Mouse (Mus musculus) heart, embryonic 12.5 days (tissue): Measurements from ENCODE around the gene Cap1. TPM values are rescaled to one million over a fixed set of nuclear protein-coding genes. Genes with fewer than 3 reads are reported as not detected.

Source experiments
- ATAC-seq: fragments of 200-750 bp; cut with Nextera tagmentation; 2 replicates; pipeline ENCODE4 v1.8.0; 2017; ENCODE audit warnings: moderate TSS enrichment, moderate library complexity; ENCODE audit not compliant: insufficient number of reproducible peaks, low FRiP score
- H3K27ac ChIP-seq: fragments of 300-500 bp; sonication (generic); 2 replicates; pipeline ENCODE4 v1.5.1; 2016; ENCODE audit warnings: mild to moderate bottlenecking, moderate library complexity; ENCODE audit not compliant: poor library complexity, severe bottlenecking
- H3K27me3 ChIP-seq: fragments of 300-500 bp; sonication (generic); replicated peaks from 2 replicates; pipeline ENCODE4 v1.6.1; 2016; ENCODE audit warnings: mild to moderate bottlenecking, moderate library complexity
- H3K36me3 ChIP-seq: fragments of 300-500 bp; sonication (generic); 2 replicates; pipeline ENCODE4 v1.6.1; 2016; ENCODE audit warnings: mild to moderate bottlenecking, moderate library complexity
- H3K4me1 ChIP-seq: fragments of 300-500 bp; sonication (generic); replicated peaks from 2 replicates; pipeline ENCODE4 v1.6.1; 2016; ENCODE audit warnings: mild to moderate bottlenecking
- H3K4me2 ChIP-seq: fragments of 300-500 bp; sonication (generic); 2 replicates; pipeline ENCODE4 v1.6.1; 2016; ENCODE audit warnings: mild to moderate bottlenecking, moderate library complexity
- H3K4me3 ChIP-seq: fragments of 300-500 bp; sonication (generic); 2 replicates; pipeline ENCODE4 v1.5.1; 2016; ENCODE audit warnings: mild to moderate bottlenecking
- H3K9ac ChIP-seq: fragments of 300-500 bp; sonication (generic); 2 replicates; pipeline ENCODE4 v1.6.1; 2016; ENCODE audit warnings: mild to moderate bottlenecking, moderate library complexity
- H3K9me3 ChIP-seq: fragments of 300-500 bp; sonication (generic); replicated peaks from 2 replicates; pipeline ENCODE4 v1.6.1; 2016; ENCODE audit warnings: mild to moderate bottlenecking, moderate library complexity
- WGBS: fragments of 180-500 bp; shearing (Covaris S2); methylation state at CpG from one replicate; pipeline ENCODE4 v1.1.7; 2016; 5-methylcytosine and 5-hydroxymethylcytosine counted together
- polyA plus RNA-seq: library from polyadenylated mRNA; unstranded; fragments of >200 nt; fragmentation: Nextera tagmentation; extraction: Ambion mirVana; gene quantifications from 2 replicates; pipeline ENCODE4 v1.2.1, GENCODE M21; 2016

Gene Cap1
- polyA plus RNA-seq, 1 experiment from 2014 or later, result 47.6 TPM

GRCm38 (mm10) chr4:122870027-122870426, 15.8 kb downstream of the Cap1 start:
- no peak overlapping the region for H3K27ac ChIP-seq
- peaks cover 10% of the 10 kb centered on the region for H3K4me1 ChIP-seq
- no peak for ATAC-seq
- H3K4me2 ChIP-seq, result no peak overlapping the region
- H3K9ac ChIP-seq, result no peak overlapping the region
- H3K36me3 ChIP-seq, result peaks cover 64% of the 10 kb centered on the region
- H3K4me3 ChIP-seq, result no peak overlapping the region
- no peaks in the 10 kb centered on the region for H3K27me3 ChIP-seq
- no peaks in the 10 kb centered on the region for H3K9me3 ChIP-seq

DNA sequence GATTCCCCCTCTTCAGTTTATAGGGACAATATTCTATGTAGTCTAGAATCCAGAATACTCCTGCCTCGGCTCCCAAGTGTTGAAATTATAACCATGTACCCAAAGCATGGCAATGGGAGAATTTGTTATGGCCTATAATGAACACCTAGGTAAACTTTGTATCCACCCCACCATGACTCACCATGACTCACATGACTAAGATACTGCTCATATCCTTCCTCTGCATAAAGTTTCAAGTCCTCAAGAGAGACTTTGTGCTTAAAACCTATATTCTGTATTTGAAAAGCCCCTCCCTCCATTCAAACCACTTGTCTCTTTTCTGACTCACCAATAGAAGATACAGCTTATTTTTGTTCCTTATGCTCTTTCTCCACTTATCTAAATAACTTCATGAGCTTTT, 17.8 kb downstream of the Cap1 start:
- Histone ChIP-seq H3K4me3 (no peak overlapping the region), H3K4me2 (no peak overlapping the region), H3K9me3 (no peaks in the 10 kb centered on the region), H3K36me3 (peaks cover 82% of the 10 kb centered on the region), H3K27me3 (no peaks in the 10 kb centered on the region), H3K9ac (no peak overlapping the region), H3K4me1 (peaks cover 3% of the 10 kb centered on the region; the same call in 1 of the 2 replicates), H3K27ac (no peak overlapping the region)
- no peak for ATAC-seq
- WGBS, result 81% methylated on average over 1 of the region's 1 CpGs

DNA sequence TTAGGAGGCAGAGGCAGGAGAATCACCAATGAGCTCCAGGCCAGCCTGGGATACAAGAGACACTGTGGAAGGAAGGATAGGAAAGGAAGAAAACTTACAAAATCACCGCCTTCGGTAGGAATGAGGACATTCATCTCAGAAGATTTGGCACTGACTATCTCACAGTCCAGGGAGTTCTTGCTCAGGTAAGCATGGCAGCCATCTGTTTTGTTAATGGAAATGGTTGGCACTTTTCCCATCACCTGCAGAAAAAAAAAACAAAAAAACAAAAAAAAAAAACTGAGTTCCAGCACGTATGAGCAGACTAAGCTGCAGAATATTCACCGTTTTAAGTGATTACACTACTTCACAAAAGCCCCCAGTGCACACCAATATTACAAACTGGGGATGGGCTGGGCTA, 24.0 kb downstream of the Cap1 start:
- Histone ChIP-seq H3K9ac (no peak overlapping the region), H3K9me3 (no peaks in the 10 kb centered on the region), H3K4me1 (0 out of 2 replicates have a peak, but pooled peaks cover 5% of the 10 kb centered on the region), H3K4me2 (no peak overlapping the region), H3K27ac (no peak overlapping the region), H3K27me3 (no peaks in the 10 kb centered on the region), H3K4me3 (no peak overlapping the region), H3K36me3 (peaks cover 87% of the 10 kb centered on the region)
- 93% methylated on average over 4 of the region's 4 CpGs for WGBS
- no peak for ATAC-seq

- no peak overlapping the region for H3K4me2 ChIP-seq
- ATAC-seq, result no peak
These were observed 26.7 kb downstream of the Cap1 start for GRCm38 (mm10) chr4:122859096-122859674.

GRCm38 (mm10) chr4:122857909-122858308, 27.9 kb downstream of the Cap1 start:
- 66% methylated on average over 2 of the region's 2 CpGs for WGBS

More at GRCm38 (mm10) chr4:122859096-122859674, 26.7 kb downstream of the Cap1 start:
- no peaks in the 10 kb centered on the region for H3K27me3 ChIP-seq
- H3K27ac ChIP-seq, result no peak overlapping the region
- no peak overlapping the region for H3K4me3 ChIP-seq
- H3K9ac ChIP-seq, result no peak overlapping the region
- WGBS, result 56% methylated on average over 6 of the region's 6 CpGs
- 0 out of 2 replicates have a peak, but pooled peaks cover 5% of the 10 kb centered on the region for H3K4me1 ChIP-seq
- H3K9me3 ChIP-seq, result no peaks in the 10 kb centered on the region
- H3K36me3 ChIP-seq, result peaks cover 88% of the 10 kb centered on the region

DNA sequence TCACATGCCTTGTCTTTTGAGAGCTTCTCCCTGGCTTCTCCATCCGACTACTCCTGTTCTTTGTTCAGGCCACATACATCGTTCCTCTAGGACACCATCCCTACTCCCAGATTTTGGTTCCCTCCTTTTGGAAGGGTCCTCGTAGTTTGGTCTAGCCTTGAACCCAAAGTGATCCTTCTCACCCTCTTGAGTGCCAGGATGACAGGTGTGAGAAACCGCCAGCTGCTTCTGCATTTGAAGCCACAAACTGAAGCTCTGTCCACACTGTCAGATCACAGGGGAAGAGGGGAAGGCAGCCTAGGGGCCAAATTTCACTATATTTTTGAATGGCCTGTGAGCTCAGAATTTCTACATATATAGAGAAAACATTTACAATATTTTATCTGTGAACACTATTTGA, 31.1 kb downstream of the Cap1 start:
- Histone ChIP-seq H3K9ac (no peak overlapping the region), H3K27me3 (no peaks in the 10 kb centered on the region), H3K4me1 (0 out of 2 replicates have a peak, but pooled peaks cover 9% of the 10 kb centered on the region), H3K9me3 (no peaks in the 10 kb centered on the region), H3K4me3 (no peak overlapping the region), H3K36me3 (peaks cover 88% of the 10 kb centered on the region), H3K4me2 (no peak overlapping the region), H3K27ac (no peak overlapping the region)
- no peak for ATAC-seq
- 86% methylated on average over 4 of the region's 4 CpGs for WGBS

More at GRCm38 (mm10) chr4:122857909-122858308, 27.9 kb downstream of the Cap1 start:
- Histone ChIP-seq H3K27ac (no peak overlapping the region), H3K27me3 (no peaks in the 10 kb centered on the region), H3K36me3 (peaks cover 83% of the 10 kb centered on the region), H3K4me1 (0 out of 2 replicates have a peak, but pooled peaks cover 7% of the 10 kb centered on the region), H3K9ac (no peak overlapping the region), H3K4me2 (no peak overlapping the region), H3K9me3 (no peaks in the 10 kb centered on the region), H3K4me3 (no peak overlapping the region)
- no peak for ATAC-seq

GRCm38 (mm10) chr4:122853691-122854090, 32.2 kb downstream of the Cap1 start:
- Histone ChIP-seq H3K4me2 (no peak overlapping the region), H3K9me3 (no peaks in the 10 kb centered on the region), H3K9ac (no peak overlapping the region), H3K27ac (no peak overlapping the region), H3K27me3 (no peaks in the 10 kb centered on the region), H3K4me1 (0 out of 2 replicates have a peak, but pooled peaks cover 4% of the 10 kb centered on the region), H3K36me3 (peaks cover 90% of the 10 kb centered on the region), H3K4me3 (no peak overlapping the region)
- WGBS, result 69% methylated on average over 2 of the region's 2 CpGs
- ATAC-seq, result no peak

DNA sequence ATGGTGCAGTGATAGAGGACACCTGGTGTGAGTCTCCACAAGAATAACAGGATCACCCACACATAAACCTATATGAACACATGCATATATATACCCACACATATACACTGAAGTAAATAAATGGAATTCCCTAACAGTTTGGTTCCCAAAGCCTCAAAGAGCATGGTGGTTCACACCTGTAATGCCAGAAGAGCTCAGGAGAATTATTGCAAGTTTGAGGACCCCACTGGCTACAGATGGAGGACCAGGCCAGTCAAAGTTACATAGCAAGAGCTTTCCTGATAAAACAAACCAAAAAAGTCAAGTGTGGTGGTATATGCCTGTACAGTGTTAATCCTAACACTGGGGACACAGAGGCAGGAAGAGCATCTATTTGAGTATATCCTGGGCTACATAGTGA, 34.3 kb downstream of the Cap1 start:
- Histone ChIP-seq H3K9me3 (no peaks in the 10 kb centered on the region), H3K4me2 (no peak overlapping the region), H3K36me3 (peaks cover 90% of the 10 kb centered on the region), H3K9ac (no peak overlapping the region), H3K27ac (no peak overlapping the region), H3K4me3 (no peak overlapping the region), H3K27me3 (no peaks in the 10 kb centered on the region), H3K4me1 (0 out of 2 replicates have a peak, but pooled peaks cover 7% of the 10 kb centered on the region)
- no peak for ATAC-seq

DNA sequence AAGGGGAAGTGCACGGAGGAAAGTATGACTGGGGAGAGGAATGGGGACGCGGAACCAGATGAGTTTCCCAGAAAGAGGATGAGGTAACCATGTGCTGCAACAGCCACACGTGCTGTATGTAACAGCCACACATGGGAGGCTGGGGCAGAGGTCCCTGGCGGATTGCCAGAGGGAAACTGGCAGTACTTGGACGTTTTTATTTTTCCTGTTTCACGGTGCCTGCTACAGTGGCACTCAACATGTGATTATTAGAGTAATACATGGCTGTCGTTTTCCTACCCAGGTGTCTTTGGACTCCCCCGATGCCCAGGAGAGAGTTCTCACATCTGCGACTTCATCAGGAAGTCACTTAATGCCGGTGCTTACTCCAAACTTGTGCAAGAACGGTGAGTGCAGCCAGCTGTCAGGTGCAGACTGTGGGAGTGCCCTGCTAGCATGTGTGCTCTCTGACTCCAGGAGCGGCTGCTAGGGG, 37.7 kb downstream of the Cap1 start:
- Histone ChIP-seq H3K4me1 (0 out of 2 replicates have a peak, but pooled peaks cover 7% of the 10 kb centered on the region), H3K36me3 (peaks cover 87% of the 10 kb centered on the region), H3K4me2 (no peak overlapping the region), H3K9me3 (no peaks in the 10 kb centered on the region), H3K27ac (no peak overlapping the region), H3K9ac (no peak overlapping the region), H3K4me3 (no peak overlapping the region), H3K27me3 (no peaks in the 10 kb centered on the region)
- 77% methylated on average over 13 of the region's 13 CpGs for WGBS
- 0 out of 2 replicates have a peak, but pooled peaks have one; percentile 34 for ATAC-seq

DNA sequence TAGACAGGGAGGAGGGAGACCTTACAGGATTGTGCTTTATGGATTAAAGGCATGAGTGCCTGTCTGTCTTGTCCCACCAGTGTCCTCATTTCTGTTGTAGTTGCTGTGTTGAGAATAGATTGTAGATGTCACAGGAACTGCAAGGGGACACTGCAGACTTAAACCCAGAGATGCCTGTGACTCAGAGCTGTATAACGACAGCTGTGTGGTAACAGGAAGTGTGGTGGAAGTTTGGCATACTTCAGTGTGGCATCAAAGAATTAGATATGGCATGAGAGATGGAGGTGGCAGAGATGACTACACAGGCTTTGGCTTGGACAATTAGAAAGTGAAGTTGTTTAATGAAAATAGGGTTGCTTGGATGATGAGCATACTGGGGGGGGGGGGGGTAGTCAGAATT, 47.4 kb downstream of the Cap1 start:
- ATAC-seq, result no peak
- H3K27ac ChIP-seq, result no peak overlapping the region

GRCm38 (mm10) chr4:122837994-122838393, 47.9 kb downstream of the Cap1 start:
- no peak overlapping the region for H3K4me2 ChIP-seq
- 0 out of 2 replicates have a peak, but pooled peaks cover 3% of the 10 kb centered on the region for H3K9me3 ChIP-seq
- no peak for ATAC-seq
- no peaks in the 10 kb centered on the region for H3K27me3 ChIP-seq
- peaks cover 16% of the 10 kb centered on the region for H3K4me1 ChIP-seq
- peaks cover 15% of the 10 kb centered on the region for H3K36me3 ChIP-seq
- no peak overlapping the region for H3K4me3 ChIP-seq
- no peak overlapping the region for H3K27ac ChIP-seq
- 90% methylated on average over 2 of the region's 2 CpGs for WGBS
- no peak overlapping the region for H3K9ac ChIP-seq

More for the DNA sequence above, 47.4 kb downstream of the Cap1 start:
- no peak overlapping the region for H3K4me3 ChIP-seq
- peaks cover 16% of the 10 kb centered on the region for H3K4me1 ChIP-seq
- 50% methylated on average over 1 of the region's 1 CpGs for WGBS
- H3K9me3 ChIP-seq, result 0 out of 2 replicates have a peak, but pooled peaks cover 3% of the 10 kb centered on the region
- H3K9ac ChIP-seq, result no peak overlapping the region
- peaks cover 15% of the 10 kb centered on the region for H3K36me3 ChIP-seq
- no peak overlapping the region for H3K4me2 ChIP-seq
- H3K27me3 ChIP-seq, result no peaks in the 10 kb centered on the region
